Mouse (Mus musculus) limb, embryonic 11.5 days (tissue): ENCODE measurements around the gene Tbl2. TPM values are rescaled to one million over a fixed set of nuclear protein-coding genes. Genes with fewer than 3 reads are reported as not detected.

ENCODE experiments used
- ATAC-seq: fragments of 200-750 bp; cut with Nextera tagmentation; 2 replicates; pipeline ENCODE4 v1.8.0; 2017; ENCODE audit warnings: low read depth; ENCODE audit not compliant: insufficient number of reproducible peaks, low FRiP score, low TSS enrichment
- DNase-seq: peaks from one replicate; pipeline ENCODE4 v3.0.0-alpha.2; 2015; ENCODE audit warnings: low spot score
- H3K27ac ChIP-seq: fragments of 300-500 bp; sonication (generic); replicated peaks from 2 replicates; pipeline ENCODE4 v1.5.1; 2014; ENCODE audit warnings: low read depth, mild to moderate bottlenecking, low read length
- H3K27me3 ChIP-seq: fragments of 300-500 bp; sonication (generic); 2 replicates; pipeline ENCODE4 v1.6.1; 2014; ENCODE audit warnings: mild to moderate bottlenecking, low read length, mixed read lengths; ENCODE audit not compliant: control insufficient read depth, insufficient read depth
- H3K36me3 ChIP-seq: fragments of 300-500 bp; sonication (generic); 2 replicates; pipeline ENCODE4 v1.6.1; 2014; ENCODE audit warnings: mild to moderate bottlenecking, low read length, moderate library complexity, mixed read lengths; ENCODE audit not compliant: control insufficient read depth, insufficient read depth
- H3K4me1 ChIP-seq: fragments of 300-500 bp; sonication (generic); 2 replicates; pipeline ENCODE4 v1.6.1; 2014; ENCODE audit warnings: low read length, mixed read lengths; ENCODE audit not compliant: control insufficient read depth, insufficient read depth
- H3K4me2 ChIP-seq: fragments of 300-500 bp; sonication (generic); 2 replicates; pipeline ENCODE4 v1.6.1; 2014; ENCODE audit warnings: low read depth, mild to moderate bottlenecking, moderate library complexity; ENCODE audit not compliant: severe bottlenecking
- H3K4me3 ChIP-seq: fragments of 300-500 bp; sonication (generic); 2 replicates; pipeline ENCODE4 v1.5.1; 2014; ENCODE audit warnings: low read depth, low read length
- H3K9ac ChIP-seq: fragments of 300-500 bp; sonication (generic); 2 replicates; pipeline ENCODE4 v1.6.1; 2014; ENCODE audit warnings: mild to moderate bottlenecking, low read length
- H3K9me3 ChIP-seq: fragments of 300-500 bp; sonication (generic); 2 replicates; pipeline ENCODE4 v1.6.1; 2016; ENCODE audit warnings: low read length; ENCODE audit not compliant: control insufficient read depth
- WGBS: fragments of 180-500 bp; shearing (Covaris S2); extraction: QIAGEN DNeasy Blood & Tissue Kit; methylation state at CpG from one replicate; pipeline ENCODE4 v1.1.7; 2014; 5-methylcytosine and 5-hydroxymethylcytosine counted together
- microRNA-seq: library from miRNA; unstranded; fragments of <30 nt; microRNA quantifications from one replicate; pipeline ENCODE4, GENCODE M21; 2016
- polyA plus RNA-seq: library from polyadenylated mRNA; unstranded; fragments of >200 nt; fragmentation: Nextera tagmentation; extraction: Ambion mirVana; gene quantifications from 2 replicates; pipeline ENCODE4 v1.2.1, GENCODE M21; 2014

The Tbl2 gene
- polyA plus RNA-seq, 1 experiment from 2014 or later: 21.4 TPM

- no peaks in the 10 kb centered on the region for H3K9me3 ChIP-seq
- no peak for DNase-seq
- peak overlapping the region; percentile 73 for H3K4me2 ChIP-seq
- WGBS: 78% methylated on average over 2 of the region's 2 CpGs
- no peak for ATAC-seq
- H3K4me1 ChIP-seq: peaks cover 14% of the 10 kb centered on the region
- no peaks in the 10 kb centered on the region for H3K27me3 ChIP-seq
- H3K27ac ChIP-seq: no peak overlapping the region
- H3K9ac ChIP-seq: peak overlapping the region; percentile 99
- H3K4me3 ChIP-seq: peak overlapping the region; percentile 99
- peaks cover 2% of the 10 kb centered on the region; the same call in 1 of the 2 replicates for H3K36me3 ChIP-seq
These were observed 40.0 kb downstream of the Tbl2 start for GRCm38 (mm10) chr5:135189281-135190022.

- DNase-seq (peak; percentile 81), ATAC-seq (no peak)
- Histone ChIP-seq H3K9me3 (no peaks in the 10 kb centered on the region), H3K4me3 (no peak overlapping the region), H3K36me3 (peaks cover 4% of the 10 kb centered on the region), H3K4me1 (peaks cover 14% of the 10 kb centered on the region), H3K9ac (no peak overlapping the region), H3K27ac (no peak overlapping the region), H3K4me2 (no peak overlapping the region), H3K27me3 (no peaks in the 10 kb centered on the region)
- WGBS: 46% methylated on average over 2 of the region's 2 CpGs
These were observed 42.2 kb downstream of the Tbl2 start for GRCm38 (mm10) chr5:135191620-135192019.

GRCm38 (mm10) chr5:135192431-135192830 lies 43.0 kb downstream of the Tbl2 start:
- no peak overlapping the region for H3K4me3 ChIP-seq
- no peak overlapping the region for H3K9ac ChIP-seq
- H3K4me2 ChIP-seq: no peak overlapping the region
- no peak for DNase-seq
- peaks cover 4% of the 10 kb centered on the region for H3K36me3 ChIP-seq
- no peak for ATAC-seq
- no peaks in the 10 kb centered on the region for H3K9me3 ChIP-seq
- H3K27ac ChIP-seq: no peak overlapping the region
- H3K4me1 ChIP-seq: peaks cover 14% of the 10 kb centered on the region
- H3K27me3 ChIP-seq: no peaks in the 10 kb centered on the region
- WGBS: 93% methylated on average over 1 of the region's 1 CpGs

DNA sequence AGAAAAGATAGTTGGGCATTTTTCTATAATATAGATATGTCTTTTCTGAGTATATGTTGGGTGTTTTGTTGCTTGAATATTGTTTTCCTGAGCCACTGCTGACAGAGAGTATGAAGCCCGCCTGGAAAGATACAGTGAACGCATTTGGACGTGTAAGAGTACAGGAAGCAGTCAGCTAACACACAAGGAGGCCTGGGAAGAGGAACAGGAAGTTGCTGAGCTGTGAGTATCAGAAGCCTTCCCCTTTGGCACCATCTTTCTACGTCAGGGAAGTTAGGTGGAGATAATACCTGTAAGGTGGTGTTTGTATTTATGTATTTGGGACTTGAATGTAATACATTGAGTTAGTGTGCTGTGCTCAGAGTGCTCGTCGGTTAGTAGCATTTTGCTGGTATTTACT lies 46.9 kb downstream of the Tbl2 start:
- H3K9me3 ChIP-seq: no peaks in the 10 kb centered on the region
- H3K4me3 ChIP-seq: no peak overlapping the region
- no peak overlapping the region for H3K27ac ChIP-seq
- H3K27me3 ChIP-seq: no peaks in the 10 kb centered on the region
- H3K4me1 ChIP-seq: no peaks in the 10 kb centered on the region; the same call in 1 of the 2 replicates
- H3K4me2 ChIP-seq: no peak overlapping the region
- ATAC-seq: no peak
- 88% methylated on average over 6 of the region's 6 CpGs for WGBS
- no peak for DNase-seq
- H3K36me3 ChIP-seq: peaks cover 12% of the 10 kb centered on the region
- no peak overlapping the region for H3K9ac ChIP-seq

DNA sequence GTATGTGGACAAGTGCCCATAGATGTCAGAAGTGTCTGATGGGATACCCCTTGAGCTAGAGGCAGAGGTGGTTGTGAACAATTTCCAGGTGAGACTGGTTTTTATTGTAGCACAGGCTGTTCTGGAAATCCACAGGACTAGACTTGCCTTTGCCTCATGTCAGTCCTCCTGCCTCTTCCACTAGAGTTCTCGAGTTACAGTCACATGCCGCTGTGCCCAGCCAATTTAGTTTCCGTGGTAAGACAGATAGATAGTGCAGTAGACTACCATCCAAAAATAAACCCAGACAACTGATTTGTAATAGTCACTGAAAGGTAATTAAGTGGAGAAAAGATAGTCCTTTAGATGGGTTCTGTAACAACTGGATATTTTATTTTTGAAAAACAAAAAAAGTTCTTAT lies 53.3 kb downstream of the Tbl2 start:
- no peak overlapping the region for H3K4me2 ChIP-seq
- no peaks in the 10 kb centered on the region for H3K9me3 ChIP-seq
- H3K9ac ChIP-seq: no peak overlapping the region
- H3K4me3 ChIP-seq: no peak overlapping the region
- WGBS: 73% methylated on average over 3 of the region's 3 CpGs
- H3K36me3 ChIP-seq: peaks cover 27% of the 10 kb centered on the region; the same call in 1 of the 2 replicates
- no peaks in the 10 kb centered on the region for H3K27me3 ChIP-seq
- ATAC-seq (no peak), DNase-seq (no peak)
- no peaks in the 10 kb centered on the region for H3K4me1 ChIP-seq
- no peak overlapping the region for H3K27ac ChIP-seq

DNA sequence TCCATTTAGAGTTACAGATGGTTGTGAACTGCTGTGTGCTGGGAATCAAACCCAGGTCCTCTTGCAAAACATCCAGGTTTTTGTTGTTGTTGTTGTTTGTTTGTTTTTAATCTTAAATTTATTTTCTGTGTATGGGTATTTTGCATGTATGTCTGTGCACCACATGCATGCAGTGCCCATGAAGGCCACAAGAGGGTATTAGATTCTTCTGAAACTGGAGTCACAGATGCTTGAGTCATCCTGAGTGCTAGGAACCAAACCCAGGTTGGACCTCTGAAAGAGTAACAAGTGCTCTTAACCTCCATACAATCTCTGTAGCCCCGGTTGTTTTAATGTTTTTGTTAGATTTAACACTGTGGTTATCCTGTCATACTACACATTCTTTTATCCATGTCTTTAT lies 58.7 kb downstream of the Tbl2 start:
- Histone ChIP-seq H3K27me3 (no peaks in the 10 kb centered on the region), H3K4me1 (no peaks in the 10 kb centered on the region), H3K36me3 (peaks cover 35% of the 10 kb centered on the region), H3K4me2 (no peak overlapping the region), H3K4me3 (no peak overlapping the region), H3K9ac (no peak overlapping the region), H3K9me3 (no peaks in the 10 kb centered on the region), H3K27ac (no peak overlapping the region)
- 95% methylated on average over 1 of the region's 1 CpGs for WGBS
- DNase-seq (no peak), ATAC-seq (no peak)

Small RNA genes within 50 kb of the gene (microRNA-seq; reads per million reads assigned to microRNA genes)
- not detected for gene Gm25315

Other genes starting within 250 kb of the Tbl2 start
- not detected in 2 replicates for gene Tmem270, start 242.9 kb upstream of the Tbl2 start, polyA plus RNA-seq
- gene Cldn13, start 234.1 kb upstream of the Tbl2 start, polyA plus RNA-seq: 1.5 and 2.8 TPM in 2 replicates
- gene Mettl27, start 217.3 kb upstream of the Tbl2 start, polyA plus RNA-seq: 13.7 and 17.2 TPM in 2 replicates
- gene Cldn4, start 202.7 kb upstream of the Tbl2 start, polyA plus RNA-seq: 13.6 and 13.9 TPM in 2 replicates
- 3.4 and 4.3 TPM in 2 replicates for gene Cldn3, start 163.4 kb upstream of the Tbl2 start, polyA plus RNA-seq
- 27.8 and 28.5 TPM in 2 replicates for gene Abhd11, start 140.5 kb upstream of the Tbl2 start, polyA plus RNA-seq
- gene Stx1a, start 126.2 kb upstream of the Tbl2 start, polyA plus RNA-seq: 8.2 and 10.2 TPM in 2 replicates
- gene Dnajc30, start 85.5 kb upstream of the Tbl2 start, polyA plus RNA-seq: 33.3 and 34.1 TPM in 2 replicates
- gene Bud23, start 84.7 kb upstream of the Tbl2 start, polyA plus RNA-seq: 156 and 157 TPM in 2 replicates
- 10.0 and 10.7 TPM in 2 replicates for gene Vps37d, start 71.4 kb upstream of the Tbl2 start, polyA plus RNA-seq
- 3.2 and 3.3 TPM in 2 replicates for gene Mlxipl, start 59.8 kb upstream of the Tbl2 start, polyA plus RNA-seq
- 39.5 and 45.6 TPM in 2 replicates for gene Bcl7b, start 18.6 kb downstream of the Tbl2 start, polyA plus RNA-seq
- gene Baz1b, start 37.6 kb downstream of the Tbl2 start, polyA plus RNA-seq: 71.5 and 77.1 TPM in 2 replicates
- gene Fzd9, start 101.6 kb downstream of the Tbl2 start, polyA plus RNA-seq: 3.3 TPM in 2 replicates
- gene Fkbp6, start 200.4 kb downstream of the Tbl2 start, polyA plus RNA-seq: 0.12 and 0.20 TPM in 2 replicates
- not detected in 2 replicates for gene Trim50, start 203.6 kb downstream of the Tbl2 start, polyA plus RNA-seq
- 31.5 and 36.1 TPM in 2 replicates for gene Nsun5, start 220.3 kb downstream of the Tbl2 start, polyA plus RNA-seq
- 21.4 and 21.8 TPM in 2 replicates for gene Pom121, start 244.9 kb downstream of the Tbl2 start, polyA plus RNA-seq